Mouse (Mus musculus) myocyte (in vitro differentiated cells): ENCODE measurements around the gene Rgs21.

Experiments
- CEBPB ChIP-seq: IDR thresholded peaks from 2 replicates; pipeline ENCODE4 v1.6.1; 2011; ENCODE audit warnings: mild to moderate bottlenecking, moderate library complexity; ENCODE audit not compliant: poor library complexity, insufficient read depth, severe bottlenecking
- MAX ChIP-seq: IDR thresholded peaks from one replicate; pipeline ENCODE4 v1.6.1; 2011; ENCODE audit warnings: low read depth, mild to moderate bottlenecking, control low read depth
- MYOD1 ChIP-seq, 3 experiments: IDR thresholded peaks; one replicate each; pipeline ENCODE4 v1.6.1; 2011; ENCODE audit warnings: control low read depth in 2 of 3, low read depth in 2 of 3, mild to moderate bottlenecking in 2 of 3, moderate library complexity in 1 of 3; ENCODE audit not compliant: insufficient read length in 2 of 3, control insufficient read depth in 1 of 3
- POLR2A ChIP-seq: IDR thresholded peaks from one replicate; pipeline ENCODE4 v1.6.1; 2011; ENCODE audit warnings: low read depth, mild to moderate bottlenecking, control low read depth, moderate library complexity; ENCODE audit not compliant: insufficient read length
- POLR2AphosphoS2 ChIP-seq: IDR thresholded peaks from one replicate; pipeline ENCODE4 v1.6.1; 2011; ENCODE audit warnings: low read depth, control low read depth; ENCODE audit not compliant: insufficient read length
- REST ChIP-seq: IDR thresholded peaks from one replicate; pipeline ENCODE4 v1.6.1; 2011; ENCODE audit warnings: mild to moderate bottlenecking, control low read depth, moderate library complexity; ENCODE audit not compliant: insufficient read depth, insufficient read length
- SRF ChIP-seq: IDR thresholded peaks from one replicate; pipeline ENCODE4 v1.6.1; 2011; ENCODE audit warnings: low read depth; ENCODE audit not compliant: control insufficient read depth, insufficient read length
- TCF12 ChIP-seq: IDR thresholded peaks from one replicate; pipeline ENCODE4 v1.6.1; 2011; ENCODE audit warnings: mild to moderate bottlenecking, control low read depth; ENCODE audit not compliant: poor library complexity, insufficient read depth, severe bottlenecking
- TCF3 ChIP-seq: IDR thresholded peaks from one replicate; pipeline ENCODE4 v1.6.1; 2011; ENCODE audit warnings: low read depth, control low read depth; ENCODE audit not compliant: insufficient read length
- USF1 ChIP-seq: IDR thresholded peaks from one replicate; pipeline ENCODE4 v1.6.1; 2011; ENCODE audit warnings: low read depth, mild to moderate bottlenecking, control low read depth, moderate library complexity

- TF ChIP-seq POLR2A (no peak), CEBPB (no peak), POLR2AphosphoS2 (no peak), TCF12 (no peak), USF1 (no peak), TCF3 (no peak), MAX (no peak), SRF (no peak), REST (no peak), MYOD1 (IDR thresholded peaks at IDR 0.05; ENCODE audit: control insufficient read depth in 1 of 3, insufficient read length in 2 of 3, low read depth in 2 of 3) (no peak)
Observed at GRCm38 (mm10) chr1:144569905-144570304, 2.4 kb upstream of the Rgs21 start.
